14 mouse cellular contexts compared by ENCODE assay signal in the genomic region with DNA sequence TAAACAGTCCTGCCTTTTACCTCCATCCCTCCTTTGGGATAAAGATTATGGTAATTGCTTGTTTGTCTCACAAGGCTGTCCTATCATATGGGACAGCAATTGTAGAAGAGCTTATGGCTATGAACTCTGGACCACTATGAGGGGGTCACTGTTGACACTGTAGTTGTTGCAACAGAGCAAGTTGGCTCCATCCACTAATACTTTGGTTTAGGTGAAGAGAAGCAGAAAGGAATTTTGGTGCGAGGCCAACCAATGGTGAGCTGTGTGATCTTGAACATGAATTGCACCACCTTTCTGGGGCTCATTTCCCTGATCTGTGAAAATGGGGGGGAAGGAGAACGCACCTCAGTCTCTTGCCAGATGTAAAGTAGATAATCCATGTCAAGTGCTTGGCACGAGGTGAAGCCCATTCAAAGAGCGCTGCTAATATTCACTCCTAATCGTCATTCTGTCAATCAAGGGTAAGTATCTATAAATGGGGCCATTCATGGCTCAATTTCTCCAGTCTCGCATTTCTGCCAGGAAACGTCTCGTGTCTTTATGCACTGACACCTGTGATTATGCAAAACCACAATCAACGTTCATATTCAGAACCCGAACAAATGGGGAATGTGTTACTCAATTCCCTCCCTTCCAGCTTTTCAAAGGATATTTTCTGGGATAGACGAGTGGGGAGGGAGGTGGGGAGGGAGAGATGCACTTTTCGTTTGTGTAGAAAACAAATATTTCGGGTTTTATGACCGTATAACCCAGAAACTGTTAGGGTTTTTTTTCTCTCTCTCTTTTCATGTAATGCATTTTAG.
DNase-seq lines count a peak whose midpoint lies in the region; ATAC-seq and TF ChIP-seq lines count a peak whose summit lies in the region.
"Had no signal": no experiment of that assay in that cellular context is flagged by ENCODE, and none has a peak within 500 bp of the region (broad histone marks: within the 10 kb centered on the region; RNA-seq: fewer than 3 reads in every experiment).

No protein-coding gene starts in this region.

- H3K9ac ChIP-seq in limb, embryonic 12.5 days (replicated peaks) = no peak overlapping the region
- no peak overlapping the region for H3K9ac ChIP-seq in forebrain, embryonic 11.5 days (ENCODE audit: low read length)
- no peak overlapping the region for H3K9ac ChIP-seq in hindbrain, postnatal 0 days (replicated peaks; ENCODE audit: low read length)

- no peaks in the 10 kb centered on the region for H3K36me3 ChIP-seq in limb, embryonic 12.5 days
- no peaks in the 10 kb centered on the region for H3K36me3 ChIP-seq in limb, embryonic 10.5 days
- no peaks in the 10 kb centered on the region for H3K36me3 ChIP-seq in forebrain, embryonic 11.5 days (ENCODE audit: control insufficient read depth, insufficient read depth, low read length)
- H3K36me3 ChIP-seq in hindbrain, postnatal 0 days (ENCODE audit: insufficient read depth, low read length) = no peaks in the 10 kb centered on the region

- no peak for TF ChIP-seq CTCF in hindbrain, postnatal 0 days (IDR thresholded peaks at IDR 0.05; ENCODE audit: low read depth)

- H3K4me3 ChIP-seq in limb, embryonic 12.5 days (replicated peaks) = no peak overlapping the region
- H3K4me3 ChIP-seq in limb, embryonic 10.5 days = no peak overlapping the region
- H3K4me3 ChIP-seq in forebrain, embryonic 11.5 days (ENCODE audit: low read depth, low read length) = no peak overlapping the region
- H3K4me3 ChIP-seq in hindbrain, postnatal 0 days (ENCODE audit: low read length) = no peak overlapping the region

- H3K4me2 ChIP-seq in limb, embryonic 12.5 days = no peak overlapping the region
- no peak overlapping the region for H3K4me2 ChIP-seq in forebrain, embryonic 11.5 days (ENCODE audit: low read depth, low read length, severe bottlenecking)
- H3K4me2 ChIP-seq in hindbrain, postnatal 0 days (ENCODE audit: low read depth, low read length) = no peak overlapping the region

- H3K4me1 ChIP-seq in limb, embryonic 12.5 days (replicated peaks) = peaks cover 8% of the 10 kb centered on the region; the same call in 1 of the 2 replicates
- H3K4me1 ChIP-seq in limb, embryonic 10.5 days = peaks cover 15% of the 10 kb centered on the region
- no peaks in the 10 kb centered on the region for H3K4me1 ChIP-seq in forebrain, embryonic 11.5 days (replicated peaks; ENCODE audit: control insufficient read depth, insufficient read depth, low read length)
- no peaks in the 10 kb centered on the region for H3K4me1 ChIP-seq in hindbrain, postnatal 0 days (ENCODE audit: insufficient read depth, low read length)

- H3K27me3 ChIP-seq in limb, embryonic 12.5 days = peaks cover 4% of the 10 kb centered on the region; the same call in 1 of the 2 replicates
- no peaks in the 10 kb centered on the region for H3K27me3 ChIP-seq in limb, embryonic 10.5 days (ENCODE audit: low read depth, poor library complexity, severe bottlenecking)
- H3K27me3 ChIP-seq in forebrain, embryonic 11.5 days (ENCODE audit: control insufficient read depth, insufficient read depth, low read length) = peaks cover 2% of the 10 kb centered on the region; the same call in 1 of the 2 replicates
- no peaks in the 10 kb centered on the region for H3K27me3 ChIP-seq in hindbrain, postnatal 0 days (ENCODE audit: insufficient read depth, low read length)

- 0 out of 2 replicates have a peak, but pooled peaks have one; percentile 13 for ATAC-seq in limb, embryonic 12.5 days (ENCODE audit: insufficient number of reproducible peaks, insufficient read depth, low FRiP score, low TSS enrichment, low read depth)
- peak; percentile 82 for ATAC-seq in forebrain, embryonic 11.5 days (replicated peaks; ENCODE audit: low FRiP score)
- 0 out of 2 replicates have a peak, but pooled peaks have one; percentile 21 for ATAC-seq in hindbrain, postnatal 0 days
- ATAC-seq: intestine, embryonic 16.5 days had no signal

- H3K27ac ChIP-seq in limb, embryonic 12.5 days = no peak overlapping the region
- H3K27ac ChIP-seq in limb, embryonic 10.5 days = no peak overlapping the region
- no peak overlapping the region for H3K27ac ChIP-seq in forebrain, embryonic 11.5 days (ENCODE audit: low read depth, low read length)
- no peak overlapping the region for H3K27ac ChIP-seq in hindbrain, postnatal 0 days

- WGBS in limb, embryonic 12.5 days = 50% methylated on average over 14 of the region's 14 CpGs
- WGBS in limb, embryonic 10.5 days = 78% methylated on average over 14 of the region's 14 CpGs
- 38% methylated on average over 14 of the region's 14 CpGs for WGBS in forebrain, embryonic 11.5 days
- 30% methylated on average over 14 of the region's 14 CpGs for WGBS in hindbrain, postnatal 0 days

- no peak for DNase-seq in limb, embryonic 10.5 days (ENCODE audit: low spot score)
- no peak for DNase-seq in forebrain, embryonic 11.5 days (ENCODE audit: low spot score)
- DNase-seq in hindbrain, postnatal 0 days (ENCODE audit: low spot score) = peak; percentile 42
- DNase-seq in retina, postnatal 1 day = peak; percentile 78
- no peak for DNase-seq in urinary bladder, postnatal 25 days (ENCODE audit: low spot score)
- no peak for DNase-seq in adrenal gland, postnatal 14 days
- no peak for DNase-seq in spleen, postnatal 14 days (ENCODE audit: low spot score in 2 of 2)
- DNase-seq: cerebellum, adult 2 months; heart, adult 18-20 months; heart, postnatal 10 days; kidney, postnatal 36 days; thymus, adult 18-20 months had no signal

- no peaks in the 10 kb centered on the region for H3K9me3 ChIP-seq in limb, embryonic 12.5 days
- no peaks in the 10 kb centered on the region for H3K9me3 ChIP-seq in limb, embryonic 10.5 days (replicated peaks)
- H3K9me3 ChIP-seq in forebrain, embryonic 11.5 days (ENCODE audit: control insufficient read depth, low read length) = no peaks in the 10 kb centered on the region
- H3K9me3 ChIP-seq in hindbrain, postnatal 0 days (ENCODE audit: low read length) = no peaks in the 10 kb centered on the region

Comparison
In these comparisons a context has a peak if more than half of its experiments do, and no peak if none do; other contexts are left out.
1. ATAC-seq: peak in every context shown above with its lines; median percentile 82 in forebrain, embryonic 11.5 days; 21 in hindbrain, postnatal 0 days; 13 in limb, embryonic 12.5 days.
2. DNase-seq: peak in hindbrain, postnatal 0 days (single experiment) and retina, postnatal 1 day (single experiment); none in limb, embryonic 10.5 days (single experiment), forebrain, embryonic 11.5 days (single experiment), urinary bladder, postnatal 25 days (single experiment), adrenal gland, postnatal 14 days (single experiment) and spleen, postnatal 14 days (0 of 2).